Comparison of ENCODE assay signal across 8 mouse cellular contexts in the genomic region with DNA sequence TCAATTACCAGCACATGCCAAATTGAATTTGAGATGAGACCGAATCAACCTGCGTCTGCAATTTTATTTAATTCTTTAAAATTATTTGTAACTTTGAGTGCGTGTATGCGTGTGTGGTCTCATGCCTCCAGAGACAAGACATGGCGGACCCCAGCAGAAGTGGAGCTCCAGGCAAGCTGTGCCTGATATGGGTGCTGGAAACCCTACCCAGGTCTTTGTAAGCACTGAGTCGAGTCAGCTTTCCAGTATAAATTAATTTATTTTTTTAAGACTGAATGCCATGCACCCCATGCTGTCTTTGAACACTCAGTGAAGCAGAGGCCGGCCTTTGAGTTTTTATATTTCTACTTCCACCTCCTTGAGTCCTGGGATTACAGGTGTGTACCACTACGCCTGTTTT. TPM values are rescaled to one million over a fixed set of nuclear protein-coding genes. Genes with fewer than 3 reads are reported as not detected.
DNase-seq lines count a peak whose midpoint lies in the region; ATAC-seq and TF ChIP-seq lines count a peak whose summit lies in the region.

No protein-coding gene starts in this region.

- H3K9ac ChIP-seq in kidney, postnatal 0 days (ENCODE audit: low read depth, low read length): peak overlapping the region; percentile 81
- H3K9ac ChIP-seq in hindbrain, embryonic 16.5 days (ENCODE audit: low read depth, low read length): peak overlapping the region; percentile 65; the same call in 1 of the 2 replicates
- peak overlapping the region; percentile 83 for H3K9ac ChIP-seq in midbrain, embryonic 16.5 days (ENCODE audit: low read depth, low read length)

- peak overlapping the region; percentile 78 for H3K4me2 ChIP-seq in kidney, postnatal 0 days (ENCODE audit: low read length)
- H3K4me2 ChIP-seq in hindbrain, embryonic 16.5 days (ENCODE audit: low read length): peak overlapping the region; percentile 91
- peak overlapping the region; percentile 90 for H3K4me2 ChIP-seq in midbrain, embryonic 16.5 days (ENCODE audit: low read length)

- no peaks in the 10 kb centered on the region for H3K36me3 ChIP-seq in kidney, postnatal 0 days (ENCODE audit: insufficient read depth, low read length)
- H3K36me3 ChIP-seq in hindbrain, embryonic 16.5 days (ENCODE audit: control insufficient read depth, insufficient read depth, low read length): no peaks in the 10 kb centered on the region
- no peaks in the 10 kb centered on the region for H3K36me3 ChIP-seq in midbrain, embryonic 16.5 days (ENCODE audit: control insufficient read depth, insufficient read depth, low read length)

- 0 out of 2 replicates have a peak, but pooled peaks cover 6% of the 10 kb centered on the region for H3K4me1 ChIP-seq in kidney, postnatal 0 days (replicated peaks; ENCODE audit: insufficient read depth, low read length)
- H3K4me1 ChIP-seq in brown adipose tissue, adult 24 weeks (ENCODE audit: control insufficient read depth, insufficient read depth, insufficient read length, low read length): no peaks in the 10 kb centered on the region
- H3K4me1 ChIP-seq in hindbrain, embryonic 16.5 days (ENCODE audit: control insufficient read depth, insufficient read depth, low read depth, low read length): peaks cover 7% of the 10 kb centered on the region
- peaks cover 8% of the 10 kb centered on the region for H3K4me1 ChIP-seq in midbrain, embryonic 16.5 days (ENCODE audit: control insufficient read depth, insufficient read depth, low read length)

- WGBS in kidney, postnatal 0 days: 46% methylated on average over 8 of the region's 8 CpGs
- 51% methylated on average over 8 of the region's 8 CpGs for WGBS in hindbrain, embryonic 16.5 days
- WGBS in midbrain, embryonic 16.5 days: 40% methylated on average over 8 of the region's 8 CpGs

- H3K27ac ChIP-seq in kidney, postnatal 0 days: 0 out of 2 replicates have a peak overlapping the region, but pooled peaks have one; percentile 65
- H3K27ac ChIP-seq in brown adipose tissue, adult 24 weeks (replicated peaks; ENCODE audit: low read depth, low read length): no peak overlapping the region
- H3K27ac ChIP-seq in hindbrain, embryonic 16.5 days (ENCODE audit: low read depth, low read length): no peak overlapping the region
- H3K27ac ChIP-seq in midbrain, embryonic 16.5 days (ENCODE audit: low read length): no peak overlapping the region

- no peaks in the 10 kb centered on the region for H3K27me3 ChIP-seq in kidney, postnatal 0 days (ENCODE audit: insufficient read depth, low read length)
- no peaks in the 10 kb centered on the region for H3K27me3 ChIP-seq in hindbrain, embryonic 16.5 days (replicated peaks; ENCODE audit: control insufficient read depth, insufficient read depth, low read length)
- 0 out of 2 replicates have a peak, but pooled peaks cover 4% of the 10 kb centered on the region for H3K27me3 ChIP-seq in midbrain, embryonic 16.5 days (ENCODE audit: control insufficient read depth, insufficient read depth, low read depth, low read length)

- DNase-seq in kidney, postnatal 0 days (ENCODE audit: low spot score): no peak
- DNase-seq in kidney, adult 18-20 months: no peak
- DNase-seq in thymus, postnatal 25 days: no peak
- no peak for DNase-seq in adrenal gland, postnatal 25 days

- H3K9me3 ChIP-seq in kidney, postnatal 0 days (replicated peaks; ENCODE audit: low read length): no peaks in the 10 kb centered on the region
- H3K9me3 ChIP-seq in hindbrain, embryonic 16.5 days (ENCODE audit: control insufficient read depth, low read length): no peaks in the 10 kb centered on the region
- no peaks in the 10 kb centered on the region for H3K9me3 ChIP-seq in midbrain, embryonic 16.5 days (replicated peaks; ENCODE audit: control insufficient read depth, low read length, poor library complexity, severe bottlenecking)

- TF ChIP-seq CTCF in kidney, postnatal 0 days (IDR thresholded peaks at IDR 0.05; ENCODE audit: low read depth): no peak

- H3K4me3 ChIP-seq in kidney, postnatal 0 days (replicated peaks; ENCODE audit: low read depth, low read length): peak overlapping the region; percentile 79
- H3K4me3 ChIP-seq in brown adipose tissue, adult 24 weeks (ENCODE audit: insufficient read depth, low read depth, low read length): peak overlapping the region; percentile 97
- peak overlapping the region; percentile 53 for H3K4me3 ChIP-seq in hindbrain, embryonic 16.5 days (ENCODE audit: low read length)
- H3K4me3 ChIP-seq in midbrain, embryonic 16.5 days (ENCODE audit: low read depth, low read length): peak overlapping the region; percentile 81

- ATAC-seq in kidney, postnatal 0 days (replicated peaks; ENCODE audit: low FRiP score, low read depth): no peak
- ATAC-seq in hindbrain, embryonic 16.5 days: no peak
- no peak for ATAC-seq in midbrain, embryonic 16.5 days
- no peak; the same call in 1 of the 2 replicates for ATAC-seq in erythroid progenitor cell, adult 5-6 weeks (replicated peaks; ENCODE audit: low FRiP score, poor library complexity, severe bottlenecking)

RNA-seq across cellular contexts. Expression of a gene that starts 0.8 kb away (rescaled TPM):
- 19.7 and 21.0 TPM in 2 replicates for polyA plus RNA-seq in kidney, postnatal 0 days (2015; fragmentation: Nextera tagmentation; extraction: Ambion mirVana)
- polyA plus RNA-seq in brown adipose tissue, adult 24 weeks (2012; ENCODE audit: insufficient read depth, insufficient read length, missing spikeins): 20.5 and 22.7 TPM in 2 replicates
- polyA plus RNA-seq in hindbrain, embryonic 16.5 days (2015; fragmentation: Nextera tagmentation; extraction: Ambion mirVana): 18.0 and 20.2 TPM in 2 replicates
- 17.2 and 18.2 TPM in 2 replicates for polyA plus RNA-seq in midbrain, embryonic 16.5 days (2015; fragmentation: Nextera tagmentation; extraction: Ambion mirVana)
- 20.5 and 23.1 TPM in 2 replicates for total RNA-seq in erythroid progenitor cell, adult 5-6 weeks (2015; ENCODE audit: low replicate concordance)
- 16.7 and 19.8 TPM in 2 replicates for total RNA-seq in erythroid progenitor cell, adult 5-6 weeks (2017; ENCODE audit: low replicate concordance)
- total RNA-seq in adrenal gland, postnatal 25 days (2021): 27.6 and 41.2 TPM in 2 replicates
